Mouse (Mus musculus) heart, postnatal 0 days (tissue): Measurements from ENCODE around the gene Tex29.

ENCODE experiments used
- CTCF ChIP-seq: IDR thresholded peaks from 2 replicates; pipeline ENCODE4 v1.5.1; 2016; ENCODE audit warnings: antibody characterized with exemption, control low read depth, low read depth
- EP300 ChIP-seq: IDR thresholded peaks from 2 replicates; pipeline ENCODE4 v1.6.1; 2016; ENCODE audit warnings: antibody characterized with exemption, low read depth

GRCm38 (mm10) chr8:11808047-11808446 lies 32.2 kb upstream of the Tex29 start:
- no peak for TF ChIP-seq CTCF
- no peak for TF ChIP-seq EP300
